Mouse (Mus musculus): ENCODE results near the gene Prss28. TPM values are rescaled to one million over a fixed set of nuclear protein-coding genes. Genes with fewer than 3 reads are reported as not detected.

Prss28 gene
- polyA plus RNA-seq, 1 experiment from 2014 or later = not detected

DNA sequence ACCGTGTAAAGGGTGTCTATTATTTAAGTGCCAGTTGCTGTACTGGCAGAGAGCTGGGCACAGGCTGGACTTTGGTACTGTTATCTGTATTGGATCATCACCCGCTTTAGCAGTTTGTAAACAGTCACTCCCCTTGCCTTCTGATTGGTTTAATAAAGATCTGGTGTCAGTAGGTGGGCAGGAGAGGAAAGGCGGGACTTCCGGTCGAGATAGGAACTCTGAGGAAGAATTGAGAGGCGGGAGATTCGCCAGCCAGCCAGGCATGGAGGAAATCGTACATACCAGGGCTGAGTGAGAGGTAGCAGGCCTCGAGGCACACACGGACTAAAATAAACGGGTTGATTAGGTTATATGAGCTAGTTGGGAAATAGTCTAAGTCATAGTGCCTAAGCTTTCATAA, 26.3 kb upstream of the Prss28 start:
- H3K4me1 ChIP-seq (ENCODE audit: control insufficient read depth, insufficient read depth, low read length) = peaks cover 3% of the 10 kb centered on the region; the same call in 1 of the 2 replicates
- ATAC-seq (ENCODE audit: insufficient read depth, low FRiP score) = no peak
- WGBS = 33% methylated on average over 11 of the region's 11 CpGs

GRCm38 (mm10) chr17:25285033-25285432, 23.4 kb upstream of the Prss28 start:
- Histone ChIP-seq H3K4me2 (ENCODE audit: low read depth, low read length) (no peak overlapping the region), H3K9me3 (replicated peaks; ENCODE audit: control insufficient read depth, low read length) (no peaks in the 10 kb centered on the region), H3K4me3 (replicated peaks; ENCODE audit: low read length) (no peak overlapping the region), H3K36me3 (ENCODE audit: control insufficient read depth, insufficient read depth, low read length) (no peaks in the 10 kb centered on the region), H3K27me3 (ENCODE audit: control insufficient read depth, insufficient read depth, low read length) (no peaks in the 10 kb centered on the region), H3K27ac (ENCODE audit: low read length) (no peak overlapping the region), H3K9ac (ENCODE audit: low read length) (no peak overlapping the region), H3K4me1 (ENCODE audit: control insufficient read depth, insufficient read depth, low read length) (peaks cover 3% of the 10 kb centered on the region; the same call in 1 of the 2 replicates)
- no peak for ATAC-seq (ENCODE audit: insufficient read depth, low FRiP score)
- 22% methylated on average over 3 of the region's 3 CpGs for WGBS

More for the DNA sequence above, 26.3 kb upstream of the Prss28 start:
- Histone ChIP-seq H3K36me3 (ENCODE audit: control insufficient read depth, insufficient read depth, low read length) (no peaks in the 10 kb centered on the region), H3K4me2 (ENCODE audit: low read depth, low read length) (peak overlapping the region; percentile 32; the same call in 1 of the 2 replicates), H3K9me3 (replicated peaks; ENCODE audit: control insufficient read depth, low read length) (no peaks in the 10 kb centered on the region), H3K27ac (ENCODE audit: low read length) (no peak overlapping the region), H3K4me3 (replicated peaks; ENCODE audit: low read length) (no peak overlapping the region), H3K9ac (ENCODE audit: low read length) (no peak overlapping the region), H3K27me3 (ENCODE audit: control insufficient read depth, insufficient read depth, low read length) (no peaks in the 10 kb centered on the region)

DNA sequence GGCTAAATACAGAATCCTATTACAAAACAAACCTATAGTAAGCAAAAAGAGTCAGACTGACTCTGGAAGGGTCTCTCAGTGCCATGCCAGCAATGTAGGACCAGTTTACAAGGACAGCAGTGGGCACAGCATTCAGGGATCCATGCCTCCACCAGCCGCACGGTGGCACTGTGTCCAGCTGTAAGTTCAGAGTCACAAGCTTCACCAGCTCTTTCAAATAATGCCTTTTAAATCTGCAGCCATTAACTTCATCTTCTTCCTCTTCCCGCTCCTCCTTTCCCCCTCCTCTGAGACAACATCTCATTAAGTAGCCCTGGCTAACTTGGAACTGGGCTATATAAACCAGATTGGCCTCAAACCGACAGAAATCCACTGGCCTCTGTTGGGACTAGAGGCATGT, 19.6 kb upstream of the Prss28 start:
- no peak for ATAC-seq (ENCODE audit: insufficient read depth, low FRiP score)
- 19% methylated on average over 4 of the region's 4 CpGs for WGBS
- Histone ChIP-seq H3K4me1 (ENCODE audit: control insufficient read depth, insufficient read depth, low read length) (no peaks in the 10 kb centered on the region), H3K9me3 (replicated peaks; ENCODE audit: control insufficient read depth, low read length) (no peaks in the 10 kb centered on the region), H3K36me3 (ENCODE audit: control insufficient read depth, insufficient read depth, low read length) (no peaks in the 10 kb centered on the region), H3K4me3 (replicated peaks; ENCODE audit: low read length) (no peak overlapping the region), H3K4me2 (ENCODE audit: low read depth, low read length) (no peak overlapping the region), H3K27ac (ENCODE audit: low read length) (no peak overlapping the region), H3K27me3 (ENCODE audit: control insufficient read depth, insufficient read depth, low read length) (no peaks in the 10 kb centered on the region), H3K9ac (ENCODE audit: low read length) (no peak overlapping the region)

- H3K4me2 ChIP-seq (ENCODE audit: low read depth, low read length) = no peak overlapping the region
- no peaks in the 10 kb centered on the region for H3K4me1 ChIP-seq (ENCODE audit: control insufficient read depth, insufficient read depth, low read length)
- no peak overlapping the region for H3K4me3 ChIP-seq (replicated peaks; ENCODE audit: low read length)
- no peaks in the 10 kb centered on the region for H3K9me3 ChIP-seq (replicated peaks; ENCODE audit: control insufficient read depth, low read length)
- no peaks in the 10 kb centered on the region for H3K36me3 ChIP-seq (ENCODE audit: control insufficient read depth, insufficient read depth, low read length)
- no peaks in the 10 kb centered on the region for H3K27me3 ChIP-seq (ENCODE audit: control insufficient read depth, insufficient read depth, low read length)
- H3K27ac ChIP-seq (ENCODE audit: low read length) = no peak overlapping the region
- 19% methylated on average over 4 of the region's 4 CpGs for WGBS
- H3K9ac ChIP-seq (ENCODE audit: low read length) = no peak overlapping the region
- no peak for ATAC-seq (ENCODE audit: insufficient read depth, low FRiP score)
Measured at GRCm38 (mm10) chr17:25290411-25290810, 18.0 kb upstream of the Prss28 start.

- Histone ChIP-seq H3K4me1 (ENCODE audit: control insufficient read depth, insufficient read depth, low read length) (no peaks in the 10 kb centered on the region), H3K36me3 (ENCODE audit: control insufficient read depth, insufficient read depth, low read length) (no peaks in the 10 kb centered on the region), H3K27me3 (ENCODE audit: control insufficient read depth, insufficient read depth, low read length) (no peaks in the 10 kb centered on the region), H3K4me2 (ENCODE audit: low read depth, low read length) (no peak overlapping the region), H3K9me3 (replicated peaks; ENCODE audit: control insufficient read depth, low read length) (no peaks in the 10 kb centered on the region), H3K4me3 (replicated peaks; ENCODE audit: low read length) (no peak overlapping the region), H3K9ac (ENCODE audit: low read length) (no peak overlapping the region), H3K27ac (ENCODE audit: low read length) (no peak overlapping the region)
- no peak for ATAC-seq (ENCODE audit: insufficient read depth, low FRiP score)
- 56% methylated on average over 5 of the region's 5 CpGs for WGBS
Measured at GRCm38 (mm10) chr17:25293495-25293894, 15.0 kb upstream of the Prss28 start.

DNA sequence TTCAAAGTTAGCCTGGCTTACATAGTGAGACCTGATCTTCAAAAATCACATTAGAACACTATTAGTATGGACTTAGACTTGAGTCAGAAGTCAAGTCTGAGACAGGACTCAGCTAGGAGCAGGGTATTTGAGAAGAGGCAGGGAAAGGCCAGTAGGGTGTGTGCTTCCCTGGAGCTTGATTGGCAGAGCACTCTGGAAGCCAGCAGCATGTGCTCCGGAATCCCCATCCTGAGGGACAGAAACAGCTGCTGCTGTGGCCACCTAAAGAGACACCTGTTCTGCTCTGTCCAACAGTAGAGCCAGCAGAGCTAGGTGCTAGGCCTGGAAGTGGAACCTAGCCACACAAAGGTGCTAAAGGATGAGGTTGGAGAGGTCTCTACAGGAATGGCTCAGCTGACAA, 14.3 kb upstream of the Prss28 start:
- no peaks in the 10 kb centered on the region for H3K36me3 ChIP-seq (ENCODE audit: control insufficient read depth, insufficient read depth, low read length)
- no peaks in the 10 kb centered on the region for H3K4me1 ChIP-seq (ENCODE audit: control insufficient read depth, insufficient read depth, low read length)
- no peak overlapping the region for H3K4me3 ChIP-seq (replicated peaks; ENCODE audit: low read length)
- 42% methylated on average over 1 of the region's 1 CpGs for WGBS
- no peak overlapping the region for H3K4me2 ChIP-seq (ENCODE audit: low read depth, low read length)
- no peak overlapping the region for H3K27ac ChIP-seq (ENCODE audit: low read length)
- no peaks in the 10 kb centered on the region for H3K9me3 ChIP-seq (replicated peaks; ENCODE audit: control insufficient read depth, low read length)
- no peak for ATAC-seq (ENCODE audit: insufficient read depth, low FRiP score)
- no peaks in the 10 kb centered on the region for H3K27me3 ChIP-seq (ENCODE audit: control insufficient read depth, insufficient read depth, low read length)
- H3K9ac ChIP-seq (ENCODE audit: low read length) = no peak overlapping the region

GRCm38 (mm10) chr17:25298094-25298493, 10.4 kb upstream of the Prss28 start, which contains the start of gene Prss34:
TSS of gene Prss34 (plus strand) at chr17:25298394.
- no peak within 1 kb of the TSS for H3K27ac ChIP-seq (ENCODE audit: low read length)
- H3K36me3 ChIP-seq (ENCODE audit: control insufficient read depth, insufficient read depth, low read length) = no peaks in the 10 kb centered on the region
- ATAC-seq (ENCODE audit: insufficient read depth, low FRiP score) = no peak
- no peaks in the 10 kb centered on the region for H3K9me3 ChIP-seq (replicated peaks; ENCODE audit: control insufficient read depth, low read length)
- no peaks in the 10 kb centered on the region for H3K27me3 ChIP-seq (ENCODE audit: control insufficient read depth, insufficient read depth, low read length)
- no peak within 1 kb of the TSS for H3K4me3 ChIP-seq (replicated peaks; ENCODE audit: low read length)
- 76% methylated on average over 5 of the region's 5 CpGs for WGBS
- no peak within 1 kb of the TSS for H3K4me2 ChIP-seq (ENCODE audit: low read depth, low read length)
- no peaks in the 10 kb centered on the region for H3K4me1 ChIP-seq (ENCODE audit: control insufficient read depth, insufficient read depth, low read length)
- no peak within 1 kb of the TSS for H3K9ac ChIP-seq (ENCODE audit: low read length)

DNA sequence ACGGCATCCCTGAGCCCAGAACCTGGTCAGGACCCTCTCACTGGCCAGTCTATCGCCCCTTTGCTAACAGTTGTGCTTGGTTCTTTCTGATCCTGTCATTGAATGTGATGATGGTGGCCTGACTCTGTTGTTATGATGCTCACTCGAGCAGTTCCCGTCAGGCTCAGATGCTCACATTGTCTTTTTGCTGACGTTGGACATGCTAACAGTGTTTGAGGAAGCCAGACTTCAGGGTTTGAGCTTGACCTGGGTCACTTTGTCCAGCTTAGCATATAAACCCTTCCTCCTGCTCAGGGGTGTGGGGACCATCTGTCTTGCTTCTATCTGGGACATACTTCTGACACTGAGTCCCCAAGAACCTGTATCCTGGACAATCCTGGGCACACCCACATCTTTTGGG, 9.9 kb downstream of the Prss28 start, which contains the start of gene Prss29:
Gene Prss29 (plus strand): TSS at position 301 of the 400 bp plus-strand sequence.
- Histone ChIP-seq H3K4me1 (ENCODE audit: control insufficient read depth, insufficient read depth, low read length) (no peaks in the 10 kb centered on the region), H3K9me3 (replicated peaks; ENCODE audit: control insufficient read depth, low read length) (no peaks in the 10 kb centered on the region), H3K4me3 (replicated peaks; ENCODE audit: low read length) (no peak within 1 kb of the TSS), H3K36me3 (ENCODE audit: control insufficient read depth, insufficient read depth, low read length) (no peaks in the 10 kb centered on the region), H3K9ac (ENCODE audit: low read length) (no peak within 1 kb of the TSS), H3K27ac (ENCODE audit: low read length) (no peak within 1 kb of the TSS), H3K27me3 (ENCODE audit: control insufficient read depth, insufficient read depth, low read length) (no peaks in the 10 kb centered on the region), H3K4me2 (ENCODE audit: low read depth, low read length) (no peak within 1 kb of the TSS)
- ATAC-seq (ENCODE audit: insufficient read depth, low FRiP score) = no peak
- 66% methylated on average over 5 of the region's 5 CpGs for WGBS

- no peak overlapping the region for H3K9ac ChIP-seq (ENCODE audit: low read length)
- 83% methylated on average over 8 of the region's 8 CpGs for WGBS
- no peaks in the 10 kb centered on the region for H3K27me3 ChIP-seq (ENCODE audit: control insufficient read depth, insufficient read depth, low read length)
- no peak overlapping the region for H3K4me3 ChIP-seq (replicated peaks; ENCODE audit: low read length)
- H3K36me3 ChIP-seq (ENCODE audit: control insufficient read depth, insufficient read depth, low read length) = no peaks in the 10 kb centered on the region
- no peaks in the 10 kb centered on the region for H3K4me1 ChIP-seq (ENCODE audit: control insufficient read depth, insufficient read depth, low read length)
- H3K9me3 ChIP-seq (replicated peaks; ENCODE audit: control insufficient read depth, low read length) = no peaks in the 10 kb centered on the region
- ATAC-seq (ENCODE audit: insufficient read depth, low FRiP score) = no peak
- H3K27ac ChIP-seq (ENCODE audit: low read length) = no peak overlapping the region
- no peak overlapping the region for H3K4me2 ChIP-seq (ENCODE audit: low read depth, low read length)
Measured at GRCm38 (mm10) chr17:25320819-25321218, 12.4 kb downstream of the Prss28 start.

- WGBS = 21% methylated on average over 2 of the region's 2 CpGs
- Histone ChIP-seq H3K9ac (ENCODE audit: low read length) (no peak overlapping the region), H3K36me3 (ENCODE audit: control insufficient read depth, insufficient read depth, low read length) (no peaks in the 10 kb centered on the region), H3K4me2 (ENCODE audit: low read depth, low read length) (no peak overlapping the region), H3K27ac (ENCODE audit: low read length) (no peak overlapping the region), H3K27me3 (ENCODE audit: control insufficient read depth, insufficient read depth, low read length) (no peaks in the 10 kb centered on the region), H3K4me1 (ENCODE audit: control insufficient read depth, insufficient read depth, low read length) (no peaks in the 10 kb centered on the region), H3K4me3 (replicated peaks; ENCODE audit: low read length) (no peak overlapping the region), H3K9me3 (replicated peaks; ENCODE audit: control insufficient read depth, low read length) (no peaks in the 10 kb centered on the region)
- no peak for ATAC-seq (ENCODE audit: insufficient read depth, low FRiP score)
Measured at GRCm38 (mm10) chr17:25322930-25323329, 14.5 kb downstream of the Prss28 start.

Measured in stomach, embryonic 16.5 days (tissue).